Mouse (Mus musculus): ENCODE results near the gene Pinlyp. TPM values are rescaled to one million over a fixed set of nuclear protein-coding genes. Genes with fewer than 3 reads are reported as not detected.

The Pinlyp gene
- polyA plus RNA-seq, 1 experiment from 2014 or later: 0.28 TPM

DNA sequence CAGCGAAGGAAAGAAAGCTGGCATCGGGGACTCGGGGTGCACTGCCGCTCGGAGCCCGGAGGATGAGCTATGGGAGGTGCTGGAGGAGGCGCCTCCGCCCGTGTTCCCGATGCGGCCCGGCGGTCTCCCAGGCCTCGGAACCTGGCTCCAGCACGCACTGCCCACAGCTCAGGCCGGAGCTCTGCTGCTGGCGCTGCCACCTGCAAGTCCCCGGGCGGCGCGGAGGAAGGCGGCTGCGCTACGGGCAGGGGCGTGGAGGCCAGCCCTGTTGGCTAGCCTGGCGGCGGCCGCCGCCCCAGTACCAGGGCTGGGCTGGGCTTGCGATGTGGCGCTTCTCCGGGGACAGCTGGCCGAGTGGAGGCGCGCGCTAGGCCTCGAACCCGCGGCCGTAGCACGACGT is 12.1 kb downstream of the Pinlyp start:
- Histone ChIP-seq H3K4me2 (replicated peaks; ENCODE audit: low read depth, low read length) (no peak overlapping the region; the same call in 1 of the 2 replicates), H3K36me3 (ENCODE audit: control insufficient read depth, insufficient read depth, low read length) (0 out of 2 replicates have a peak, but pooled peaks cover 3% of the 10 kb centered on the region), H3K9me3 (ENCODE audit: control insufficient read depth, low read length) (no peaks in the 10 kb centered on the region), H3K9ac (ENCODE audit: low read depth, low read length) (no peak overlapping the region), H3K27me3 (ENCODE audit: control insufficient read depth, insufficient read depth, low read length) (peaks cover 10% of the 10 kb centered on the region), H3K4me1 (replicated peaks; ENCODE audit: control insufficient read depth, insufficient read depth, low read length) (peaks cover 6% of the 10 kb centered on the region; the same call in 1 of the 2 replicates), H3K4me3 (ENCODE audit: low read depth, low read length) (no peak overlapping the region), H3K27ac (ENCODE audit: low read depth, low read length) (no peak overlapping the region)
- ATAC-seq (ENCODE audit: low FRiP score) (no peak), DNase-seq (ENCODE audit: low spot score) (peak; percentile 31)
- WGBS: 17% methylated on average over 39 of the region's 42 CpGs

DNA sequence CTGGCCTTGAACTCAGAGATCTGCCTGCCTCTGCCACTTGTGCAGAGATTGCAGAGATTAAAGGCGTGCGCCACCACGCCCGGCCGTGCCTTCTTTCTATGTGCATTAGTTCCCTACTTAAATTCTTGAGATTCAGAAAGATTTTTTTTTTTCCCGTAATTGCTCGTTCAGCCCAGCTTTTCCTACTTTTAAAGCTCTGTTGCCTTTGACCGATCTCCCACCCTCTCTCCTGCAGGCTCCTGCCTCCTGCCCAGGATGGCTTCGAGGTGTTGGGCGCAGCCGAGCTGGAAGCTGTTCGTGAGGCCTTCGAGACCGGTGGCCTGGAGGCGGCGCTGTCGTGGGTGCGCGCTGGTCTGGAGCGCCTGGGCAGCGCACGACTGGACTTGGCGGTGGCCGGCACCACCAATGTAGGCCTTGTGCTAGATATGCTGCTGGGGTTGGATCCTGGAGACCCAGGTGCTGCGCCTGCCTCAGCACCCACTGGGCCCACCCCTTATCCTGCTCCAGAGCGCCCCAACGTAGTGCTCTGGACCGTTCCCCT is 12.8 kb downstream of the Pinlyp start:
- 63% methylated on average over 28 of the region's 28 CpGs for WGBS
- Histone ChIP-seq H3K9ac (ENCODE audit: low read depth, low read length) (no peak overlapping the region), H3K27me3 (ENCODE audit: control insufficient read depth, insufficient read depth, low read length) (peaks cover 10% of the 10 kb centered on the region), H3K36me3 (ENCODE audit: control insufficient read depth, insufficient read depth, low read length) (0 out of 2 replicates have a peak, but pooled peaks cover 3% of the 10 kb centered on the region), H3K27ac (ENCODE audit: low read depth, low read length) (no peak overlapping the region), H3K9me3 (ENCODE audit: control insufficient read depth, low read length) (no peaks in the 10 kb centered on the region), H3K4me2 (replicated peaks; ENCODE audit: low read depth, low read length) (peak overlapping the region; percentile 5; the same call in 1 of the 2 replicates), H3K4me1 (replicated peaks; ENCODE audit: control insufficient read depth, insufficient read depth, low read length) (peaks cover 6% of the 10 kb centered on the region; the same call in 1 of the 2 replicates), H3K4me3 (ENCODE audit: low read depth, low read length) (0 out of 2 replicates have a peak overlapping the region, but pooled peaks have one; percentile 6)
- DNase-seq (ENCODE audit: low spot score) (peak; percentile 35), ATAC-seq (ENCODE audit: low FRiP score) (no peak)

GRCm38 (mm10) chr7:24531211-24531971 is 14.5 kb downstream of the Pinlyp start:
- Histone ChIP-seq H3K4me1 (replicated peaks; ENCODE audit: control insufficient read depth, insufficient read depth, low read length) (peaks cover 6% of the 10 kb centered on the region; the same call in 1 of the 2 replicates), H3K9ac (ENCODE audit: low read depth, low read length) (peak overlapping the region; percentile 89), H3K4me3 (ENCODE audit: low read depth, low read length) (peak overlapping the region; percentile 66), H3K27ac (ENCODE audit: low read depth, low read length) (peak overlapping the region; percentile 80), H3K27me3 (ENCODE audit: control insufficient read depth, insufficient read depth, low read length) (peaks cover 10% of the 10 kb centered on the region), H3K36me3 (ENCODE audit: control insufficient read depth, insufficient read depth, low read length) (0 out of 2 replicates have a peak, but pooled peaks cover 3% of the 10 kb centered on the region), H3K4me2 (replicated peaks; ENCODE audit: low read depth, low read length) (peak overlapping the region; percentile 95), H3K9me3 (ENCODE audit: control insufficient read depth, low read length) (no peaks in the 10 kb centered on the region)
- peak; percentile 65 for ATAC-seq (ENCODE audit: low FRiP score)
- DNase-seq (ENCODE audit: low spot score): peak; percentile 84
- 1% methylated on average over 42 of the region's 43 CpGs for WGBS

DNA sequence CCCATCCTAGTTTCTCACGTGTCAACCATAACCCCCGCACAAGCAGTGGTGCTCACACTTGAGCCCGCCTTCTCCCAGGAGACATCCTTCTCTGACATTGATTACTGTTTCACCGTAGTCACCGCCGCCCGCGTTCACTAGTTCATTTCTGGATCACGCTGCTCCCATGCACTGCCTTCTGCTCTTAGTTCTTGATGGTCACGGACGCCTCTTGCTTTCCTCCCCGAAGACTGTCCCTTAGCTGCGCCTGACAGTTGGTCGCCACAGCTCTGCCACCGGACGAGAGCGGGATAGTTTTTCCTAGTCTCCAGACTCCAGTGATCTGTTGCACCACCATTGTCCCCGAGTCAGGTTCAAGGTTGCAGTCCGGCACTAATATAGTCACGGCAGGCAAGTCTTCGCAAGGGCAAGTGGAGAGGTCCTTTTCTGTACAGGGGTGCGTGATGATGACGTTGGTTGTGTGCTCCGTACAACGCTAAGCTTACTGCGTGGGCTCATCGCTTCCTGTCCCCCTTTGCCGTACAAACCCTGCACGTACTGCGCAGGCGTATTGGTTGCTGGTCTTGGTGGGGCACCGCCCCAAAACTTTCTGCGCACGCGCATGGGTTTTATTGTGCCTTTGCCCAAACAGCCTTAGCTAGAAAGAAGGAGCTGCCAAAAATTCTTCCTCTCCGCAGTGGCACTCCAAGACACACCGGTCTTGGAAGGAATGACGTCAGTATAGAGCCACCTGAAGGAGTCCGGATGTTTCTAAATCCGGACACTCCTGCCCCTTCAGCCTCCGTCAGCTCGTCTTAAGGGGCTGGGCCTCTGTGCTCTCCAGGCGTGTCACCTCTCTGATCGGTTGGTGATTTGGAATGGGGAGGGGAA is 15.6 kb downstream of the Pinlyp start, which contains the start of gene Irgq:
TSS of gene Irgq (plus strand) at position 628 of the 870 bp plus-strand sequence.
- DNase-seq (ENCODE audit: low spot score): peak; percentile 100
- peak within 1 kb of the TSS; percentile 66 for H3K4me3 ChIP-seq (ENCODE audit: low read depth, low read length)
- H3K4me1 ChIP-seq (replicated peaks; ENCODE audit: control insufficient read depth, insufficient read depth, low read length): peaks cover 6% of the 10 kb centered on the region; the same call in 1 of the 2 replicates
- peaks cover 10% of the 10 kb centered on the region for H3K27me3 ChIP-seq (ENCODE audit: control insufficient read depth, insufficient read depth, low read length)
- 1% methylated on average over 44 of the region's 44 CpGs for WGBS
- H3K36me3 ChIP-seq (ENCODE audit: control insufficient read depth, insufficient read depth, low read length): 0 out of 2 replicates have a peak, but pooled peaks cover 3% of the 10 kb centered on the region
- peak within 1 kb of the TSS; percentile 95 for H3K4me2 ChIP-seq (replicated peaks; ENCODE audit: low read depth, low read length)
- H3K9ac ChIP-seq (ENCODE audit: low read depth, low read length): peak within 1 kb of the TSS; percentile 89
- H3K27ac ChIP-seq (ENCODE audit: low read depth, low read length): peak within 1 kb of the TSS; percentile 80
- H3K9me3 ChIP-seq (ENCODE audit: control insufficient read depth, low read length): no peaks in the 10 kb centered on the region
- ATAC-seq (ENCODE audit: low FRiP score): peak; percentile 93

DNA sequence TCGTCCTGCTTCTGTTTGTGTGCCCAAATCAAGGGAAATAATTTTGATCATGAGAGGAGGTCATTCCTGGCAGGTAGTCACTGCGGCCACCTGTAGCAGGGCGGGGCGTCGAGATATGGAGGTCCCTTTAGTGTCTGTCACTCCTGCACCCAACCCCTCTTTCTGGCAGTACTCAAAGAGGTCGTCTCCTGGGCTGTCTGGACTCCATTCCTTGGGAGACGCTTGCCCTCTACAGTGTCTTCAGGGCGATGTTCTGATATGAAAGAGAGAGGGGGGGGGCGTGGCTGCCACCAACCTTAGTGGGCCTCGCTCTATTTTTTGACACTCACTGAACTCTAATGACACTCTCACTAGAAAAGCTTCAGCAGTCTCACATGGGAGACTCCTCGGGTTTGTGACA is 16.3 kb downstream of the Pinlyp start:
- Histone ChIP-seq H3K27me3 (ENCODE audit: control insufficient read depth, insufficient read depth, low read length) (peaks cover 10% of the 10 kb centered on the region), H3K27ac (ENCODE audit: low read depth, low read length) (no peak overlapping the region), H3K9ac (ENCODE audit: low read depth, low read length) (no peak overlapping the region; the same call in 1 of the 2 replicates), H3K36me3 (ENCODE audit: control insufficient read depth, insufficient read depth, low read length) (0 out of 2 replicates have a peak, but pooled peaks cover 3% of the 10 kb centered on the region), H3K4me2 (replicated peaks; ENCODE audit: low read depth, low read length) (peak overlapping the region; percentile 95), H3K9me3 (ENCODE audit: control insufficient read depth, low read length) (no peaks in the 10 kb centered on the region), H3K4me3 (ENCODE audit: low read depth, low read length) (peak overlapping the region; percentile 66), H3K4me1 (replicated peaks; ENCODE audit: control insufficient read depth, insufficient read depth, low read length) (peaks cover 6% of the 10 kb centered on the region; the same call in 1 of the 2 replicates)
- no peak for DNase-seq (ENCODE audit: low spot score)
- no peak for ATAC-seq (ENCODE audit: low FRiP score)
- WGBS: 61% methylated on average over 11 of the region's 11 CpGs

GRCm38 (mm10) chr7:24528861-24529260 is 17.1 kb downstream of the Pinlyp start:
- no peak overlapping the region for H3K27ac ChIP-seq (ENCODE audit: low read depth, low read length)
- H3K4me1 ChIP-seq (replicated peaks; ENCODE audit: control insufficient read depth, insufficient read depth, low read length): peaks cover 4% of the 10 kb centered on the region; the same call in 1 of the 2 replicates
- no peak overlapping the region for H3K4me3 ChIP-seq (ENCODE audit: low read depth, low read length)
- H3K4me2 ChIP-seq (replicated peaks; ENCODE audit: low read depth, low read length): no peak overlapping the region
- no peak for ATAC-seq (ENCODE audit: low FRiP score)
- peaks cover 8% of the 10 kb centered on the region for H3K27me3 ChIP-seq (ENCODE audit: control insufficient read depth, insufficient read depth, low read length)
- 0 out of 2 replicates have a peak, but pooled peaks cover 1% of the 10 kb centered on the region for H3K36me3 ChIP-seq (ENCODE audit: control insufficient read depth, insufficient read depth, low read length)
- no peak overlapping the region for H3K9ac ChIP-seq (ENCODE audit: low read depth, low read length)
- DNase-seq (ENCODE audit: low spot score): no peak
- H3K9me3 ChIP-seq (ENCODE audit: control insufficient read depth, low read length): no peaks in the 10 kb centered on the region
- 93% methylated on average over 11 of the region's 11 CpGs for WGBS

GRCm38 (mm10) chr7:24525686-24526420 is 20.1 kb downstream of the Pinlyp start:
- WGBS: 91% methylated on average over 12 of the region's 12 CpGs

DNA sequence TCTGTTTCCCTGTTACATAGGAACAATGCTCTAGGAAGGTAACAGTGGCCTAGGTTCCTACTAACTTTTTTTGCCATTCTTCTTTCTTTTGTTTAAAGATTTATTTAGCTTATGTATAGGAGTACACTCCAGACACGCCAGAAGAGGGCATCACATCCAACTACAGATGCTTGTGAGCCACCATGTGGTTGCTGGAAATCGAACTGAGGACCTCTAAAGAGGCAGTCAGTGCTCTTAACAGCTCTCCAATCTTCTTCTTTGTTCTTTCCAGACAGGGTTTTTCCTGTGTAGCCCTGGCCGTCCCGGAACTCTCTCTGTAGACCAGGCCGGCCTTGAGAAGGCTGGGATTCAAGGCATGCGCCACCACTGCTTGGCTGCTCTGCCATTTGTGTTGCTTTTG is 20.9 kb downstream of the Pinlyp start:
- DNase-seq (ENCODE audit: low spot score): no peak
- no peak overlapping the region for H3K9ac ChIP-seq (ENCODE audit: low read depth, low read length)
- no peaks in the 10 kb centered on the region for H3K9me3 ChIP-seq (ENCODE audit: control insufficient read depth, low read length)
- H3K36me3 ChIP-seq (ENCODE audit: control insufficient read depth, insufficient read depth, low read length): no peaks in the 10 kb centered on the region
- H3K27me3 ChIP-seq (ENCODE audit: control insufficient read depth, insufficient read depth, low read length): no peaks in the 10 kb centered on the region
- H3K27ac ChIP-seq (ENCODE audit: low read depth, low read length): no peak overlapping the region
- H3K4me3 ChIP-seq (ENCODE audit: low read depth, low read length): no peak overlapping the region
- no peaks in the 10 kb centered on the region for H3K4me1 ChIP-seq (replicated peaks; ENCODE audit: control insufficient read depth, insufficient read depth, low read length)
- no peak for ATAC-seq (ENCODE audit: low FRiP score)
- H3K4me2 ChIP-seq (replicated peaks; ENCODE audit: low read depth, low read length): no peak overlapping the region
- 80% methylated on average over 6 of the region's 6 CpGs for WGBS

More at GRCm38 (mm10) chr7:24525686-24526420, 20.1 kb downstream of the Pinlyp start:
- H3K9ac ChIP-seq (ENCODE audit: low read depth, low read length): no peak overlapping the region
- H3K9me3 ChIP-seq (ENCODE audit: control insufficient read depth, low read length): no peaks in the 10 kb centered on the region
- no peaks in the 10 kb centered on the region for H3K36me3 ChIP-seq (ENCODE audit: control insufficient read depth, insufficient read depth, low read length)
- ATAC-seq (ENCODE audit: low FRiP score) (no peak), DNase-seq (ENCODE audit: low spot score) (no peak)
- H3K4me3 ChIP-seq (ENCODE audit: low read depth, low read length): no peak overlapping the region
- H3K4me1 ChIP-seq (replicated peaks; ENCODE audit: control insufficient read depth, insufficient read depth, low read length): no peaks in the 10 kb centered on the region
- H3K27ac ChIP-seq (ENCODE audit: low read depth, low read length): no peak overlapping the region
- no peak overlapping the region for H3K4me2 ChIP-seq (replicated peaks; ENCODE audit: low read depth, low read length)
- no peaks in the 10 kb centered on the region for H3K27me3 ChIP-seq (ENCODE audit: control insufficient read depth, insufficient read depth, low read length)

Measured in hindbrain, embryonic 11.5 days (tissue).